Mouse (Mus musculus): Measurements from ENCODE around the gene C87436.

- TF ChIP-seq CTCF (conservative IDR thresholded peaks at IDR 0.05; ENCODE audit: low read length): no peak
- TF ChIP-seq POU5F1 (IDR thresholded peaks at IDR 0.05; ENCODE audit: borderline replicate concordance, low read length): no peak
Observed at GRCm38 (mm10) chr6:86507116-86507515, 68.9 kb downstream of the C87436 start.
